Mouse (Mus musculus): Measurements from ENCODE around the gene Tbc1d23.
"Not testable (repeated sequence)": the region's sequence is repeated elsewhere in the genome, so short reads cannot be mapped to it uniquely, and the experiment has no call there.

Tbc1d23 gene

DNA sequence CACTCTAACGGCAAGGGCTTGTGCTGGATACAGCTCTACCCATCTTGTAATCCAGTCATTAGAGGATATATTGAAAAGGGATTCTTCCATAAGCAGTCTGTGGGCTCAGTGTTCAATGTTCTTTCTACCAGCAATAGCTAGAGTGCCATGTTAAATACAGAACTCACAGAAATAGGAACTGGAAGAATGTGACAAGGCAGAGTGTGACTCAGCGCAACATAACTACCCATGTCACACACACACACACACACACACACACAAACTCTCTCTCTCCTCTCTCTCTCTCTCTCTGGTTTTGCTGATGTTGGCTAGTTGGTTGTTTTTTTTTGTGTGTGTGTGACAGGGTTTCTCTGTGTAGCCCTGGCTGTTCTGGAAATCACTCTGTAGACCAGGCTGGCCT, 20.3 kb downstream of the Tbc1d23 start:
- DNase-seq: no peak

- no peak for DNase-seq
Observed at GRCm38 (mm10) chr16:57208342-57208741, 23.0 kb downstream of the Tbc1d23 start.

DNA sequence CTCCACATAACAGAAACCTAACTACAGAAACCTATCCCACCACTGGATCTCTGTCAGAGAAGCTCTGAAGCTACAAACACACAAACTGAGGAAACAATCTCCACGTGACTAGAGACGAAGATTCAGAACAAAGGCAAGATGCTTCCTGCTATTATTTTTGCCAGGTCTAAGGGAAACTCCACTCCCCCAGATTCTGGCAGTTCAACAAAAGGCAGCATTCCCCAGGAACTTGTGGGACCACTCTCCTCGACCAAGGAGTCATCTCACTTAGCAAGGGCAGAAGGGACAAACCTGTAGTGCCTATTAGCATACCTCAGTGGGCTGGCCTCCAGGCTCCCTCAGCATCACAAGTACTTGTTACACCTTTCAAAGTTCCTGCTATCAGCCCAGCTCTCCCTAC, 34.0 kb downstream of the Tbc1d23 start:
- no peak for DNase-seq

DNA sequence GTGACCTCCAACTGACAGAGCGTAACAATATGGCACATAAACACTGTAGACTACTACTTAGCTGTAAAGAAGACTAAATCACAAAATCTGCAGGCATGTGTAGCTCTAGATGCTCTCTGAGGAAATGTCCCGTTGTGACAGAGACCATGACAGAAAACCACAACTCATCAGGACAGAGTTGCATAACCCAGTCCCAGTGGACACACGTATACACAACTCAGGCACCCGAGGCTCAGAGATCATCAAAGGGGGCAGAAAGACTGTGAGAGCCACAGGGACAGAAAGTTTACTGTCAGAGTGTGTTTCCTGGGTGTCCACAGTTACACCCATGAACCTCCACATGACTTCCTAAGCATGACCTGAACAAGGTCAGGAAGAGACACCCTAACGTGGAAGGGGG, 34.7 kb downstream of the Tbc1d23 start:
- DNase-seq: no peak

- DNase-seq: no peak
Observed at GRCm38 (mm10) chr16:57191214-57191613, 40.1 kb downstream of the Tbc1d23 start.

DNA sequence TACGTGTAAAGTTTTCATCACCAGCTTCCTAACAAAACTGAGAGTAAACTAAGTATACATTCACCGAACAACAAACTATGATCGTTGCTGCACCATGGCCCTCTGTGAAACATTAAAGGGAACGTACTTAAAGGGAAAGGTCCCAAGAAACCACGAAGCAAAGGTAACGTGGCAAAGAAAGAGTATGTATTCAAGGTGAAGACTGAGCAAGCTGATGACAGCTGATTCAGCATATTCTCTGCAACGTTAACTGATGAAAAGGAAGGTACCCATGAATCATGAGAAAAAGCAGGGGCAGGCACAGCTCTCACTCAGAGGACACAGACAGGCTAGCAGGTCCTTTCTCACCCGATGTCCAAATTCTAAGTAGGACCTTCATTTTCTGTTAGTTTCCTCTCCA, 40.9 kb downstream of the Tbc1d23 start:
- no peak for DNase-seq

- no peak for DNase-seq
Observed at GRCm38 (mm10) chr16:57189493-57189892, 41.8 kb downstream of the Tbc1d23 start.

GRCm38 (mm10) chr16:57186618-57187017, 44.7 kb downstream of the Tbc1d23 start:
- no peak for DNase-seq

DNA sequence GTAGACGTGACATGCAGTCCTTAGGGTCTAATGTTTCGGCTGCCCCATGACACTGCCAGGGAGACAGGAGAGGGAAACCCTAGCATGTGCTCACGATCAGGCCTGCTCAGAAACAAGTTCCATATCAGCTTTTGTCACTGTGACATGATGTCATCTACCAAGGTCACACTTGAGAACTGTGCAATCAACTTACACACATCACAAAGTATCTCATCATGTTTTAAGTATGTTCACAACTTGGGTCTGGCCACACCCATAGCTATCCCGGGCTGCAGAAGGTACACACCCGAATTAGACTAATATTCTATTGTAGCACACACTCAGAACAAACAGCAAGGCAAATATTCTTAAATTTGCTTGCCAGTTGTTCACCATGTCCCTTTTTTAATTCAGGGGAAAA, 49.3 kb downstream of the Tbc1d23 start:
- no peak for DNase-seq

DNA sequence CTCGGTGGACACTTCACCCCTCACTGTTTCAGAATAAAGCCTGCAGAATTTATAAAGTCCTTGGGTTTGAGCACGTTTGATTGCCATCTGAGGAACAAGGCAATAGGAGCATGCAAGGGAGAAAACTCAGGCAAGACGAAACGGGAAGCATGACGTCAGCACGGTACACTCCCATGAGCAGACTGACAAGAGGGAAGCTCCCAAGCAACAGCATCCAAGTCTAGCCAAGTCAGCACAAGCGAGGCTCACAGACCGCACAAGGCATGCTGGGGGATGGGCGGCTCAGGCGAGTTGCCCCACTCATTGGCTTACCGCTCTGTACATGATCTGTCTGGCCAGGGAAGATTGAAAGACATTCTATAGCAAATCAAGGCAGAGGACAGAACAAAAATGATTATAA, 50.1 kb downstream of the Tbc1d23 start:
- DNase-seq: no peak

GRCm38 (mm10) chr16:57177664-57178063, 53.6 kb downstream of the Tbc1d23 start:
- DNase-seq: no peak

- peak; percentile 21 to 27 for DNase-seq
Observed at GRCm38 (mm10) chr16:57177254-57177653, 54.0 kb downstream of the Tbc1d23 start.

- DNase-seq: no peak
Observed at GRCm38 (mm10) chr16:57176276-57176675, 55.0 kb downstream of the Tbc1d23 start.

- no peak for DNase-seq
Observed at GRCm38 (mm10) chr16:57175751-57176150, 55.6 kb downstream of the Tbc1d23 start.

GRCm38 (mm10) chr16:57174480-57174879, 56.8 kb downstream of the Tbc1d23 start:
- DNase-seq: not testable (repeated sequence)

DNA sequence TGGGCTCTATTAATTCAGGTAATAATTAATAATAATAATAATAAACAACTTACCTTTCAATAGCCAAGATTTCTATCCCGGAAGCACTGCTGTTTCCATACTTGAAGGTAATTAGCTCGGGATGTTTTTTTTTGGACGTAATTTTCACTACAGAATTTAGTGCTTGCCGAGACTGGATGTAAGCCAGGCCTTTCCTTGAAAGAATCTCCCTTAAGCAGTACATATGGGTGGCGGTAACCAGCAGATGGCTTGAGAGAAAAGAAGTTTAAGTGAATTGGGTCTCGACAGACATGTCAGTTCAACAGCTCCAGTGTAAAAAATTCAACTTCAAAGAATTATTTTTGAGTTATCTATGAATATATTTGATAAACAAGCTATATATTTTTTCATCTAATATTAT, 59.7 kb downstream of the Tbc1d23 start:
- DNase-seq: no peak

DNA sequence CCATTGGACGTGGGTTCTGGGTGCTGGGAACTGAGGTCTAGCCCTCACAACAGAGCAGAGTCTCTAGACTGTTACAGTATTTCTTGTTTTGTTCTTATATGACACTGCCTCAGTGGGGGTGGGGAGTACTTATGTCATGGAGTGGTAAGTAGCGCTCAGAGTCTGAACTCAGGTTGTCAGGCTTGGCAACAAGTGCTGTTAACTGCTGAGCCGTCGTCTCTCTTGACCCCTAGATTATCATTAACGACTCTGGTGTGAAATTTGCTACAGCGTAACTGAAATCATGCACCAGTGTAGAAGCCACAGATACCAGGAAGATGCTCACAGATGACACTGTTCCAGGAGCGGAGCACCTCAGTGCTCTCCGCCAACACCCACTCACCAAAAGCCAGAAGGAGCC, 60.1 kb downstream of the Tbc1d23 start:
- no peak for DNase-seq

GRCm38 (mm10) chr16:57168236-57168635, 63.1 kb downstream of the Tbc1d23 start:
- no peak for DNase-seq

- DNase-seq: no peak
Observed at GRCm38 (mm10) chr16:57167514-57167912, 63.8 kb downstream of the Tbc1d23 start.

GRCm38 (mm10) chr16:57166611-57167513, 64.4 kb downstream of the Tbc1d23 start, which contains the start of gene Nit2:
TSS of gene Nit2 (minus strand) at chr16:57167341.
- DNase-seq: peak; percentile 95 to 98

DNA sequence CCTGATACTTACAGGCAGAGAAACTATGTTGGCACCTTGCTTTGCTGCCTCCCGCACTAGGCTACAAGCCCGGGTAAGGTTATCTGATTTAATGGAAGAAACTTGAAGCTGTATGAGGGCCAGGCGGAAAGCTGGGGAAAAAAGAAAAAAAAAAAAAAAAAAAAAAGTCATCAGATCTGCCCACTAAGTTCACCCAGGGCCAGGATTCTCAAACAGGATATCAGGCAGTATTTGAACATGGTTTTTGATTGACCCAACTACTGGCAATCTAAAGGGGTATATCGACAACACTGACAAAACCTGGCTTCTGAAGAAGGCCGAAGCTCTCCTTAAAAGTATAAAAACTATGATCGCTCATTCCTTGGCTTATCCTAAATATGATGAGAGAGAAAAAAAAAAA, 65.2 kb downstream of the Tbc1d23 start:
- DNase-seq: no peak

DNA sequence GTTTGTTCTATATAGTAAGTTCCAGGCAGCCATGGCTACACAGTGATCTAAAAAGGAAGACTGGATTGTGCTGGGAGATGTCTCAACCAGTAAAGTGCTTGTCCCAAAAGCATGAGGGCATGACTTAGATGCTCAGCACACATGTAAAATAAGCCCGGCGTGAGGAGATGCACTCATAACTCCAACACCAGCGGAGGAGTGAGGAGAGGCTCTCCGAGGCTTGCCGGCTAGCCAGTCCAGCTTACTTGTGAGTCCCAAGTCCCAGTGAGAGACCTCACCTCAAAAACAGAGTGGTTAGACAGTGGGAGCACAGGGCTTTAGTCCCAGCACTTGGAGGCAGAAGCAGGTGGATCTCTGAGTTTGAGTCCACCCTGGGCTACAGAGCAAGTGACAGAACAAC, 66.1 kb downstream of the Tbc1d23 start:
- no peak for DNase-seq

- no peak for DNase-seq
Observed at GRCm38 (mm10) chr16:57163694-57164093, 67.6 kb downstream of the Tbc1d23 start.

DNA sequence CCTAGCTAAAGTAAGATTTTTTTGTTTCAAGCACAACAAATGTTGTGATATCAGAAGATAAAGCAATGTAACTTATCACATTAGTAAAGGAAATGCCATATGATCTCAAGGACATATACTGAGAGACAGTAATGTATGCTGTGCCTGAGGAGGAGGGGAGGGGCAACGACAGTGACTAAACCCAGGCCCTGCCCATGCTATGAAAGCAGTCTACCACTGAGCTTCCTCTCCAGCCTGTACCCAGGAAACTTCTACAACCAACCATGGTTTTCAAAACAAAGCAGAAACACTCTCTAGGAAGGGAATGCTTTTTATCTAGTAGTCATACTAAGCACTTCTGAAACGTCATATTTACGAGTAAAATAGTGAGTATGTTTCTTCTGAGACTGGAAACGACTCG, 68.5 kb downstream of the Tbc1d23 start:
- no peak for DNase-seq

- no peak for DNase-seq
Observed at GRCm38 (mm10) chr16:57159835-57160234, 71.5 kb downstream of the Tbc1d23 start.

Measured in thymus, postnatal 36 days (tissue).